Mouse (Mus musculus): ENCODE measurements around the gene Ms4a10. TPM values are rescaled to one million over a fixed set of nuclear protein-coding genes. Genes with fewer than 3 reads are reported as not detected.

The Ms4a10 gene
- total RNA-seq (2014; rRNA removed; ENCODE audit: low replicate concordance), result not detected in 2 replicates
- 0.11 and 0.22 TPM in 2 replicates for polyA plus RNA-seq (2015; fragmentation: Nextera tagmentation; extraction: Ambion mirVana)

DNA sequence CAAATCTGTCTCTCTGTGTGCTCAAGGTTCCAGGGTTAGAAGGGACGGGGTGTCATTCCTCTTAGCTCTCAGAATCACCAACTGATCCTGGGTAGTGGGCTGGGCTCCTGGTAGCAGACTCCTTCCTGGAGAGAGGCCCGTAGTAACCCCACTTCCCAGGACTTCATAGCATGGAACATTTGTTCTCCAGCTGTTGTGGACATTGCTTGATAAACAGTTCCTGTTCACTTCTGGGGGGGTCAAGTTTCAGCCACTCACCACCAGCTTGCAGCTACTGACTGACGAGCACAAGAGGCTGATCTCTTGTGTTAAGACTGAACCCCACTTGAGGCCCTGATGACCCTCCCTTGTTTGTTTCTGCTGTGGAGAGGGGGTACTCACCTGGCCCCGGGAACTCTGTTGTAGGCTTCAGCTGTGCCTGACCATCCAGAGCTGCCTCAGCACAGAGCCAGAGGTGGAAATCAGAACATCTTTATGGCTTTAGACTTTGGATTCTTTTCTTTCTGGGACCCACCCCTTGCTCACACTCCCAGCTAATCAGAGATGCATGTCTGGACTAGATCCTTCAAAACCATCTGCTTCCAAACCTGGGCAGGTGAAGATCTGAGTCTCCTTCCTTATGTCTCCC, at the start of gene Ms4a10:
Ms4a10 (minus strand) TSS at position 433 of the 628 bp plus-strand sequence.
- ATAC-seq (ENCODE audit: insufficient read depth, low read depth), result 0 out of 2 replicates have a peak, but pooled peaks have one; percentile 24

GRCm38 (mm10) chr19:11022382-11022781, 47.9 kb upstream of the Ms4a10 start:
- Histone ChIP-seq H3K4me3 (ENCODE audit: low read depth, low read length) (no peak overlapping the region), H3K9me3 (replicated peaks; ENCODE audit: control insufficient read depth, low read length) (no peaks in the 10 kb centered on the region), H3K27ac (ENCODE audit: low read depth) (no peak overlapping the region), H3K36me3 (replicated peaks; ENCODE audit: control insufficient read depth, insufficient read depth, low read length) (no peaks in the 10 kb centered on the region), H3K27me3 (ENCODE audit: control insufficient read depth, insufficient read depth, low read length) (no peaks in the 10 kb centered on the region), H3K4me2 (ENCODE audit: low read depth, low read length) (no peak overlapping the region), H3K9ac (replicated peaks; ENCODE audit: low read depth, low read length) (no peak overlapping the region), H3K4me1 (ENCODE audit: control insufficient read depth, insufficient read depth) (no peaks in the 10 kb centered on the region)
- ATAC-seq (ENCODE audit: insufficient read depth, low read depth), result no peak
- no peak for TF ChIP-seq CTCF (IDR thresholded peaks at IDR 0.05; ENCODE audit: low read depth)
- TF ChIP-seq EP300 (IDR thresholded peaks at IDR 0.05; ENCODE audit: low read depth), result no peak
- DNase-seq (ENCODE audit: low spot score), result no peak

More for the DNA sequence above, at the start of gene Ms4a10:
- Histone ChIP-seq H3K9me3 (replicated peaks; ENCODE audit: control insufficient read depth, low read length) (no peaks in the 10 kb centered on the region), H3K4me1 (ENCODE audit: control insufficient read depth, insufficient read depth) (0 out of 2 replicates have a peak, but pooled peaks cover under 1% of the 10 kb centered on the region), H3K27me3 (ENCODE audit: control insufficient read depth, insufficient read depth, low read length) (no peaks in the 10 kb centered on the region), H3K4me3 (ENCODE audit: low read depth, low read length) (no peak within 1 kb of the TSS), H3K9ac (replicated peaks; ENCODE audit: low read depth, low read length) (no peak within 1 kb of the TSS), H3K36me3 (replicated peaks; ENCODE audit: control insufficient read depth, insufficient read depth, low read length) (no peaks in the 10 kb centered on the region), H3K4me2 (ENCODE audit: low read depth, low read length) (no peak within 1 kb of the TSS), H3K27ac (ENCODE audit: low read depth) (no peak within 1 kb of the TSS)
- 20% methylated on average over 4 of the region's 4 CpGs for WGBS
- peak; percentile 25 for DNase-seq (ENCODE audit: low spot score)
- TF ChIP-seq EP300 (IDR thresholded peaks at IDR 0.05; ENCODE audit: low read depth), result no peak
- no peak for TF ChIP-seq CTCF (IDR thresholded peaks at IDR 0.05; ENCODE audit: low read depth)

DNA sequence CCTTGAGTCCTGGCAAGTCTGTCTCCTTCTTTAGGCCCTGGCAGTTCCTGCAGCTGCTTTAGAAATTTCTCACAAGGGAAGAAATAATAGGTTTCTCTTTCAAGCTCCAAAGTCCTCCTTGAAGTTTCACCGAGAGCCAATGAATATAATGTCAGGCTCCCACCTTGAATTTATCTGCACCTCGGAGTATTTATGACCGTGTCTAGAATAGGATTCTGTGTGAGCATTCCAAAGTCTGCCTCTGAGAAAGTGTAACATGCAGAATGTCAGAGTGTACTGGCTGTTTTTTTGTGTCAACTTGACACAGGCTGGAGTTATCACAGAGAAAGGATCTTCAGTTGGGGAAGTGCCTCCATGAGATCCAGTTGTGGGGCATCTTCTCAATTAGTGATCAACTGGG, 43.4 kb upstream of the Ms4a10 start, which contains the start of gene Ms4a18:
Ms4a18 (minus strand) TSS at position 141 of the 400 bp plus-strand sequence.
- Histone ChIP-seq H3K4me2 (ENCODE audit: low read depth, low read length) (no peak within 1 kb of the TSS), H3K9ac (replicated peaks; ENCODE audit: low read depth, low read length) (no peak within 1 kb of the TSS), H3K4me1 (ENCODE audit: control insufficient read depth, insufficient read depth) (no peaks in the 10 kb centered on the region), H3K9me3 (replicated peaks; ENCODE audit: control insufficient read depth, low read length) (no peaks in the 10 kb centered on the region), H3K27ac (ENCODE audit: low read depth) (no peak within 1 kb of the TSS), H3K36me3 (replicated peaks; ENCODE audit: control insufficient read depth, insufficient read depth, low read length) (no peaks in the 10 kb centered on the region), H3K4me3 (ENCODE audit: low read depth, low read length) (no peak within 1 kb of the TSS), H3K27me3 (ENCODE audit: control insufficient read depth, insufficient read depth, low read length) (no peaks in the 10 kb centered on the region)
- no peak for ATAC-seq (ENCODE audit: insufficient read depth, low read depth)
- DNase-seq (ENCODE audit: low spot score), result no peak
- WGBS, result 73% methylated on average over 3 of the region's 3 CpGs
- no peak for TF ChIP-seq EP300 (IDR thresholded peaks at IDR 0.05; ENCODE audit: low read depth)
- TF ChIP-seq CTCF (IDR thresholded peaks at IDR 0.05; ENCODE audit: low read depth), result no peak

GRCm38 (mm10) chr19:11017251-11017650, 42.8 kb upstream of the Ms4a10 start:
- Histone ChIP-seq H3K36me3 (replicated peaks; ENCODE audit: control insufficient read depth, insufficient read depth, low read length) (no peaks in the 10 kb centered on the region), H3K4me2 (ENCODE audit: low read depth, low read length) (no peak overlapping the region), H3K9ac (replicated peaks; ENCODE audit: low read depth, low read length) (no peak overlapping the region), H3K27ac (ENCODE audit: low read depth) (no peak overlapping the region), H3K4me1 (ENCODE audit: control insufficient read depth, insufficient read depth) (no peaks in the 10 kb centered on the region), H3K9me3 (replicated peaks; ENCODE audit: control insufficient read depth, low read length) (no peaks in the 10 kb centered on the region), H3K4me3 (ENCODE audit: low read depth, low read length) (no peak overlapping the region), H3K27me3 (ENCODE audit: control insufficient read depth, insufficient read depth, low read length) (no peaks in the 10 kb centered on the region)
- no peak for TF ChIP-seq CTCF (IDR thresholded peaks at IDR 0.05; ENCODE audit: low read depth)
- no peak for TF ChIP-seq EP300 (IDR thresholded peaks at IDR 0.05; ENCODE audit: low read depth)
- 57% methylated on average over 2 of the region's 2 CpGs for WGBS
- ATAC-seq (ENCODE audit: insufficient read depth, low read depth), result no peak
- no peak for DNase-seq (ENCODE audit: low spot score)

DNA sequence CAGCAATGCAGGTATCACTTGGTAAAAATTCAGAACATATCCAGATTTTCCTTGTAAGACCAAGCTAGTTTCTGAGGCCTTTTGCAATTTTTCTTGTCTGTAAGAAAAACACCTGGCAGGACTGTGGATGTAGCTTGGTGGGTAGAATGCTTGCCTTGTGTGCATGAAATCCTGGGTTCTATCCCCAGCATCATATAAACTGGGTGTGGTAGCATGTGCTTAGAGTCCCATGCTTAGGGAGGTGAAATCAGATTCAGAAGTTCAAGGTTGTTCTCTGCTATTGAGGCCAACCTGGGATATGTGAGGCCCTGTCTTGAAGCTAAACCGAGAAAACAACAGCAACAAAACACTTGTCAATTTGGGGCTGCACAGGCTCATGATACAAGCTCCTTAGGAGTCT, 41.5 kb upstream of the Ms4a10 start:
- no peak overlapping the region for H3K9ac ChIP-seq (replicated peaks; ENCODE audit: low read depth, low read length)
- 71% methylated on average over 1 of the region's 1 CpGs for WGBS
- no peaks in the 10 kb centered on the region for H3K27me3 ChIP-seq (ENCODE audit: control insufficient read depth, insufficient read depth, low read length)
- no peak for TF ChIP-seq EP300 (IDR thresholded peaks at IDR 0.05; ENCODE audit: low read depth)
- TF ChIP-seq CTCF (IDR thresholded peaks at IDR 0.05; ENCODE audit: low read depth), result no peak
- no peak overlapping the region for H3K4me3 ChIP-seq (ENCODE audit: low read depth, low read length)
- H3K27ac ChIP-seq (ENCODE audit: low read depth), result no peak overlapping the region
- no peaks in the 10 kb centered on the region for H3K4me1 ChIP-seq (ENCODE audit: control insufficient read depth, insufficient read depth)
- no peak for DNase-seq (ENCODE audit: low spot score)
- H3K9me3 ChIP-seq (replicated peaks; ENCODE audit: control insufficient read depth, low read length), result no peaks in the 10 kb centered on the region
- no peak overlapping the region for H3K4me2 ChIP-seq (ENCODE audit: low read depth, low read length)
- no peaks in the 10 kb centered on the region for H3K36me3 ChIP-seq (replicated peaks; ENCODE audit: control insufficient read depth, insufficient read depth, low read length)
- no peak for ATAC-seq (ENCODE audit: insufficient read depth, low read depth)

DNA sequence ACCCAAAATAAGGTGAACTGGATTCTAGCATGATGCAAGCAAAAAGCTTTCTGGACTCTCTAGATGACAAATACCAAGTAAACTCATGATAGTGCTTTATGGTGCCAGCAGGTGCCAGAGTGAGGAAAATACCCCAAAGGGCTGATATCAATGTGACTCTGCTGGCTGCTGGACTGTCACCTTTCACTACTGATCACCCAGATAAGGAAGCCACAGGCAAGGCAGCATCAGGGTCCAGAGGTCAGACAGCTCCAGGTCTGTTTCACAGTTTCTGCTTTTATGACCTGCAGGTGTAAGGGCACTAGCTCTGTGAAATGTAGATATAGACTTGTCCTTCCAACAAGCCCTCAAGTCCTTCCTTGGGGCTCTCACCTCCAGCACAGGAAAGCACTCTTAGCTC, 41.0 kb upstream of the Ms4a10 start:
- Histone ChIP-seq H3K4me3 (ENCODE audit: low read depth, low read length) (no peak overlapping the region), H3K27ac (ENCODE audit: low read depth) (no peak overlapping the region), H3K9ac (replicated peaks; ENCODE audit: low read depth, low read length) (no peak overlapping the region), H3K4me2 (ENCODE audit: low read depth, low read length) (no peak overlapping the region), H3K27me3 (ENCODE audit: control insufficient read depth, insufficient read depth, low read length) (no peaks in the 10 kb centered on the region), H3K4me1 (ENCODE audit: control insufficient read depth, insufficient read depth) (no peaks in the 10 kb centered on the region), H3K9me3 (replicated peaks; ENCODE audit: control insufficient read depth, low read length) (no peaks in the 10 kb centered on the region), H3K36me3 (replicated peaks; ENCODE audit: control insufficient read depth, insufficient read depth, low read length) (no peaks in the 10 kb centered on the region)
- ATAC-seq (ENCODE audit: insufficient read depth, low read depth) (no peak), DNase-seq (ENCODE audit: low spot score) (no peak)
- TF ChIP-seq EP300 (IDR thresholded peaks at IDR 0.05; ENCODE audit: low read depth), result no peak
- TF ChIP-seq CTCF (IDR thresholded peaks at IDR 0.05; ENCODE audit: low read depth), result no peak
